Comparison of ENCODE assay signal across 13 mouse cellular contexts in genomic region chrX:140529074-140529561, GRCm38 (mm10).
DNase-seq lines count a peak whose midpoint lies in the region; ATAC-seq and TF ChIP-seq lines count a peak whose summit lies in the region.
"Had no signal": no experiment of that assay in that cellular context is flagged by ENCODE, and none has a peak within 500 bp of the region (broad histone marks: within the 10 kb centered on the region; RNA-seq: fewer than 3 reads in every experiment).

No protein-coding gene starts in this region.

- H3K27me3 ChIP-seq in liver, adult 2 months (ENCODE audit: control insufficient read depth, insufficient read depth, low read length): no peaks in the 10 kb centered on the region
- H3K27me3 ChIP-seq in small intestine, adult 2 months (ENCODE audit: control insufficient read depth, insufficient read depth, low read length): no peaks in the 10 kb centered on the region
- peaks cover 97% of the 10 kb centered on the region for H3K27me3 ChIP-seq in midbrain, embryonic 10.5 days (ENCODE audit: low read depth, poor library complexity, severe bottlenecking)
- H3K27me3 ChIP-seq: heart, embryonic 15.5 days had no signal

- no peaks in the 10 kb centered on the region for H3K79me2 ChIP-seq in liver, adult 2 months (ENCODE audit: control insufficient read depth, insufficient read depth, low read length)

- no peak overlapping the region for H3K4me3 ChIP-seq in liver, adult 2 months (ENCODE audit: insufficient read depth, low read depth, low read length)
- no peak overlapping the region for H3K4me3 ChIP-seq in brown adipose tissue, adult 24 weeks (ENCODE audit: insufficient read depth, low read depth, low read length)
- H3K4me3 ChIP-seq in small intestine, adult 2 months (ENCODE audit: low read depth, low read length): no peak overlapping the region
- no peak overlapping the region for H3K4me3 ChIP-seq in midbrain, embryonic 10.5 days
- H3K4me3 ChIP-seq: heart, embryonic 15.5 days; intestine, embryonic 15.5 days had no signal

- ATAC-seq in erythroblast, adult 5-6 weeks (replicated peaks; ENCODE audit: low FRiP score, poor library complexity, severe bottlenecking): no peak
- ATAC-seq: intestine, embryonic 15.5 days had no signal

- no peak for TF ChIP-seq POLR2A in liver, adult 2 months (IDR thresholded peaks at IDR 0.05; ENCODE audit: extremely low read depth, insufficient read depth, low read length)
- TF ChIP-seq POLR2A in small intestine, adult 2 months (IDR thresholded peaks at IDR 0.05; ENCODE audit: low read depth, low read length): no peak

- H3K9ac ChIP-seq in liver, adult 2 months (ENCODE audit: low read depth, low read length): no peak overlapping the region
- H3K9ac ChIP-seq: heart, embryonic 15.5 days; intestine, embryonic 15.5 days had no signal

- 12% methylated on average over 5 of the region's 5 CpGs for WGBS in liver, adult 2 months
- WGBS in small intestine, adult 2 months: 68% methylated on average over 5 of the region's 5 CpGs
- WGBS in midbrain, embryonic 10.5 days: 85% methylated on average over 5 of the region's 5 CpGs

- H3K9me3 ChIP-seq in midbrain, embryonic 10.5 days (replicated peaks): no peaks in the 10 kb centered on the region
- H3K9me3 ChIP-seq: heart, embryonic 15.5 days; intestine, embryonic 15.5 days had no signal

- peak overlapping the region; percentile 72 for H3K27ac ChIP-seq in liver, adult 2 months (replicated peaks; ENCODE audit: insufficient read depth, low read depth, low read length)
- peak overlapping the region; percentile 77 for H3K27ac ChIP-seq in brown adipose tissue, adult 24 weeks (replicated peaks; ENCODE audit: low read depth, low read length)
- peak overlapping the region; percentile 47 for H3K27ac ChIP-seq in small intestine, adult 2 months (ENCODE audit: insufficient read depth, low read depth, low read length)
- no peak overlapping the region for H3K27ac ChIP-seq in midbrain, embryonic 10.5 days (replicated peaks)
- H3K27ac ChIP-seq: heart, embryonic 15.5 days; intestine, embryonic 15.5 days had no signal

- peaks cover 17% of the 10 kb centered on the region for H3K4me1 ChIP-seq in liver, adult 2 months (ENCODE audit: control insufficient read depth, insufficient read depth, low read length)
- peaks cover 9% of the 10 kb centered on the region for H3K4me1 ChIP-seq in brown adipose tissue, adult 24 weeks (ENCODE audit: control insufficient read depth, insufficient read depth, insufficient read length, low read length)
- peaks cover 17% of the 10 kb centered on the region; the same call in 1 of the 2 replicates for H3K4me1 ChIP-seq in small intestine, adult 2 months (ENCODE audit: control insufficient read depth, insufficient read depth, insufficient read length, low read length)
- no peaks in the 10 kb centered on the region for H3K4me1 ChIP-seq in midbrain, embryonic 10.5 days
- H3K4me1 ChIP-seq: heart, embryonic 15.5 days; intestine, embryonic 15.5 days had no signal

- DNase-seq in liver, adult 2 months (ENCODE audit: extremely low read depth, low read depth, low spot score): peak; percentile 82
- no peak for DNase-seq in liver
- peak; percentile 81 for DNase-seq in kidney, postnatal 14 days
- DNase-seq in midbrain, embryonic 10.5 days (ENCODE audit: low spot score): no peak
- DNase-seq: adrenal gland, adult 8-10 months; cerebellum, adult 9-10 months; left cerebral cortex, postnatal 4 days; thymus, postnatal 14 days had no signal

- no peaks in the 10 kb centered on the region for H3K36me3 ChIP-seq in liver, adult 2 months (ENCODE audit: control insufficient read depth, insufficient read depth, low read length)
- no peaks in the 10 kb centered on the region for H3K36me3 ChIP-seq in small intestine, adult 2 months (ENCODE audit: control insufficient read depth, insufficient read depth, low read length)
- no peaks in the 10 kb centered on the region for H3K36me3 ChIP-seq in midbrain, embryonic 10.5 days
- H3K36me3 ChIP-seq: heart, embryonic 15.5 days; intestine, embryonic 15.5 days had no signal

- no peak for TF ChIP-seq CTCF in liver, adult 2 months (IDR thresholded peaks at IDR 0.05; ENCODE audit: low read depth, low read length)
- no peak for TF ChIP-seq CTCF in small intestine, adult 2 months (IDR thresholded peaks at IDR 0.05; ENCODE audit: extremely low read depth, insufficient read length, insufficient replicate concordance, low read depth, low read length)

Comparison
In these comparisons a context has a peak if more than half of its experiments do, and no peak if none do; other contexts are left out.
1. DNase-seq: peak in liver, adult 2 months (single experiment) and kidney, postnatal 14 days (single experiment); none in liver (single experiment) and midbrain, embryonic 10.5 days (single experiment).